Mouse (Mus musculus) c-Kit-positive CD71-positive TER-119-positive erythroid progenitor cells, embryonic 14.5 days (primary cell): ENCODE results near the gene Rpl19.

Experiments used
- DNase-seq: peaks from one replicate; pipeline ENCODE4 v3.0.0-alpha.2; 2013; ENCODE audit warnings: low spot score

Gene Rpl19

GRCm38 (mm10) chr11:97998898-97999608 lies 27.5 kb upstream of the Rpl19 start:
- DNase-seq = no peak

GRCm38 (mm10) chr11:97999748-98000147 lies 26.8 kb upstream of the Rpl19 start:
- no peak for DNase-seq

GRCm38 (mm10) chr11:98000378-98001140 lies 26.0 kb upstream of the Rpl19 start:
- no peak for DNase-seq

GRCm38 (mm10) chr11:98001351-98001824 lies 25.1 kb upstream of the Rpl19 start:
- DNase-seq = no peak

- no peak for DNase-seq
Measured at GRCm38 (mm10) chr11:98001986-98002385, 24.5 kb upstream of the Rpl19 start.

GRCm38 (mm10) chr11:98002627-98003026 lies 23.9 kb upstream of the Rpl19 start:
- peak; percentile 70 for DNase-seq

- DNase-seq = no peak
Measured at GRCm38 (mm10) chr11:98003171-98003671, 23.3 kb upstream of the Rpl19 start.

GRCm38 (mm10) chr11:98004161-98004560 lies 22.3 kb upstream of the Rpl19 start:
- no peak for DNase-seq

- no peak for DNase-seq
Measured at GRCm38 (mm10) chr11:98005076-98005475, 21.4 kb upstream of the Rpl19 start.

GRCm38 (mm10) chr11:98005686-98006085 lies 20.8 kb upstream of the Rpl19 start:
- no peak for DNase-seq

- no peak for DNase-seq
Measured at GRCm38 (mm10) chr11:98008087-98008486, 18.4 kb upstream of the Rpl19 start.

GRCm38 (mm10) chr11:98011716-98012115 lies 14.8 kb upstream of the Rpl19 start:
- DNase-seq = no peak

- DNase-seq = no peak
Measured at GRCm38 (mm10) chr11:98012831-98013230, 13.7 kb upstream of the Rpl19 start.

- DNase-seq = no peak
Measured at GRCm38 (mm10) chr11:98016177-98016576, 10.3 kb upstream of the Rpl19 start.

- no peak for DNase-seq
Measured at GRCm38 (mm10) chr11:98016824-98017223, 9.7 kb upstream of the Rpl19 start.

- no peak for DNase-seq
Measured at GRCm38 (mm10) chr11:98018222-98018621, 8.3 kb upstream of the Rpl19 start.

GRCm38 (mm10) chr11:98018858-98019641 lies 7.5 kb upstream of the Rpl19 start:
- DNase-seq = no peak

- DNase-seq = no peak
Measured at GRCm38 (mm10) chr11:98019883-98020610, 6.5 kb upstream of the Rpl19 start.

- DNase-seq = no peak
Measured at GRCm38 (mm10) chr11:98020710-98021109, 5.8 kb upstream of the Rpl19 start.

- DNase-seq = no peak
Measured at GRCm38 (mm10) chr11:98021118-98021517, 5.4 kb upstream of the Rpl19 start.

- DNase-seq = no peak
Measured at GRCm38 (mm10) chr11:98021565-98022252, 4.8 kb upstream of the Rpl19 start.
